Mouse (Mus musculus) olfactory bulb, adult 2 months (tissue): ENCODE data around the gene 4632433K11Rik.

ENCODE experiments used
- CTCF ChIP-seq: fragments of 200-500 bp; IDR thresholded peaks from 2 replicates; pipeline ENCODE4 v1.5.1; 2012; ENCODE audit warnings: low read depth, mild to moderate bottlenecking, low read length, moderate library complexity; ENCODE audit not compliant: insufficient read depth
- POLR2A ChIP-seq: fragments of 200-500 bp; IDR thresholded peaks from 2 replicates; pipeline ENCODE4 v1.6.1; 2012; ENCODE audit warnings: mild to moderate bottlenecking, low read depth, low read length, moderate library complexity; ENCODE audit not compliant: insufficient read depth

DNA sequence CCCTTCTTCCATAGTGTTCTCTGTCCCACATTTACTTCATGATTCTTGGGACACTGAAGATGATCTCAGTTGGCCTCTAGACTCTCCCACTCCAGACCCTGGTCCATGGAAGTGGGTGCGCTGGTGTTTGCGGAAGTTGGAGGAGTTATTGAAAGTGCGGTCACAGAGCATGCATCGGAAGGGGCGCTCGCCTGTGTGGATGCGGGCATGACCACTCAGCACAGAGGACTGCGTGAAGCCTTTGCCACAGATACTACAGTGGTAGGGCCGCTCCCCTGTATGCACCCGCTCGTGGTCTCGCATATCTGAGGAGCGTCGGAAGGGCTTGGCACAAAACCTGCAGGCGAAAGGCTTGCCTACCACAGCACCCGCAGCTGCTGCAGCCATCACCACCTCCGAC, 1.7 kb downstream of the 4632433K11Rik start:
- TF ChIP-seq CTCF (no peak), POLR2A (no peak)
